Mouse (Mus musculus) ES-CJ7 (cell line): Measurements from ENCODE around the gene Pctp.

ENCODE experiments used
- DNase-seq: peaks from one replicate; pipeline ENCODE4 v3.0.0; 2011; ENCODE audit warnings: low read depth, low spot score

Pctp gene

DNA sequence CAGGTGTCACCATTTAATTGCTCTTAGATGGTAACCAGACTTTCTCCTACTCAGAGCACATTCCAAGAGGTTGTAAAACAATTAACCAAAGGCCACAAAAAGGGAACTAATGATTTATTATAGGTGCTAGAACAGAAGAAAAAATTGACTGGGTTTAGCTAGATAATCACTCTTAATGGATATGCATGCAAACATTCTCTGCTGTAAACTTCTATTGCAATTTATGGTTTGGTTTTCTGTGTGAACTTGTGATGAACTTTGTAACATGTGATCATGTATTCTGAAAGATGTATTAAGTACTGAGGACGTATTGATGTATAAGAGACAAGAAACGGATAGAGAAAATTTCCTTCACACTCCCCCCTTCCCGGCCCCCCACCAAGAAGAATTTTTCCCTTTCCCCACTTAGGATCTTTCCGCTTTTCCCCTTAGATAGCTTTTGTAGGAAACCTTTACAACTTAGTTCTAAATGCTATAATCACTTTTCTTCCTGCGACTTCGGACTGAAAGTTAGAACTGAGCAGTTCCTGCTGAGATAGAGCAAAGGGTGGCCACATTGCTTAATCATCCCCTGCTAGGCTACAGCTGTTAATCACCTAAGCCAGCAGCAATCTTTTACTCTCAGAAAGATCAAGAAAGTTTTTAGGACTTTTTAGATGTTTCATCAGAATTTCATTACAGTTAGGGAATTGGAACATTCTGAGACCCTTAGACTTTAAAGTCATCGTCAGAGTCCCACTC, 5.3 kb upstream of the Pctp start:
- DNase-seq = no peak

DNA sequence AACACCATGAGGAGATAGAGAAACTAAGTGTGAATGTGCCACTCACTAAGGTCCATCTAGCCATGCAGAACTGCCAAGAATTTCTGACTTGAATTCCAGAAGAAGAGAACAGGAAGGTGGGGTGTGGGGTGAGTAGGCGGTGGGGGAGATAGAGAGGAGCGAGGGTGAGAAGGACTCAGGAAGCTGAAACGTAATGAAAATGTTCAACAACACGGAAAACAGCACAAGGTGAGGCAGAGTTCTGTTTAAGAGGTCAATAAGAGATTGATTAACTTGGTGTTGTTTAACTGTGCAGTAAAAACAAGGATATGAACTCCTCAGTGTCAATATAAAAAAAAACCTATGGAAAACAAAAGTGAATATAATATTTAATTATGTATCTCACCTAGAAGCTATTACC, 3.4 kb upstream of the Pctp start:
- DNase-seq = no peak

DNA sequence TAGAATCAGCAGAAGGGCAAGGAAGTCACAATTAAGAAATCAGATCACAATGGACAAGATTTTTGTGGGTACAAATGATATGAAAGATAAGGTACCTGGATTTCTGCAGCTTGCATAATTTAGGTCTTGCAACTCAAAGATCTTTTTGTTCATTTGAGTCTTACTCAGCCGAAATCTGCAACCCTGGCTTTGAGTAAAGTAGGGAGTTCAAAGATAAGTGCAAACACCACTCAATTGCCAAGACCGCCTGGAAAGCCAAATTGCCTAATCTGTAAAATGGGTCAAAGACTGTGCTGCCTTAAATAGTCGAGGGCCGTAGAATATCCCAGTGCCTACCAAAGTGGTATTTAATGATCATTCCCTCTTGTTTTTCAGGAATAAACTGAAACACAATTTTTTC, 692 bp upstream of the Pctp start:
- no peak for DNase-seq

GRCm38 (mm10) chr11:90002987-90003348, 274 bp upstream of the Pctp start:
- no peak for DNase-seq

DNA sequence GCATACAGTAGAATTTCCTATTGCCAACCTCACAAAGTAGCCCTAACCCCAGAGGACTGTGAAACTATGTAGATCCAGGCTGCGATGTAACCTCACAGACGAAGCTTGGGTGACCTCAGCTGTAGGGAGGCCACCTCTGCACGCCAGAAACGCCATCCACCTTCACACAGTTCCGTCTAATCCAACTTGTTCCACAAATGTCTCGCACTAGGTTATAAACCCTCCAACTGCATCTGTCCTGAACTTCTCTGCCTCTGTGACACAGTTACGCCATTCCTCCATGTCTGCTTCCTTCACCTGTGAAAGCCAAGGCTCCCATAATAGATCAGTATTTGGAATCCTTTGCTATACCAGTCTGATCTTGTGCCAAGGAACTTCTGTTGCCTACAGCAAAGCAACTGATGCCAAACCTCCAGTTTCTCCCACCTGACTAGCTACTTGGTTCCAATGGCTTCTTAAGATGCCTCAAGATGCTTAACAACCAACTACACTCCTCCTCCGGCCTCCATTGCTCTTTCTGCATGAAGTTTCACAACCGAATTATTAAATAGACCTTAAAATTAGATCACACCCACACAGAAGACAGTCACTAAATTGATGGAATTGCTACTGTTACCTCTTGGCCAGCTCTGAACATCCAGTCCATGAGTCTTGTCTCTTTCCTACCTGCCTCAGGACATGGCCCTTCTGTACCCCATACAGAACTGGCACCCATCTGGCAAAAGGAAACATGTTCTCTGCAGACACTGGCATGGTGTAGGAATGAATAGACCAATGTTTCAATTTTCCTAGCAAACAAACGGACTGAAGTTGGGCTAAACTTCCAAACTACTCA, 1.1 kb downstream of the Pctp start:
- no peak for DNase-seq

DNA sequence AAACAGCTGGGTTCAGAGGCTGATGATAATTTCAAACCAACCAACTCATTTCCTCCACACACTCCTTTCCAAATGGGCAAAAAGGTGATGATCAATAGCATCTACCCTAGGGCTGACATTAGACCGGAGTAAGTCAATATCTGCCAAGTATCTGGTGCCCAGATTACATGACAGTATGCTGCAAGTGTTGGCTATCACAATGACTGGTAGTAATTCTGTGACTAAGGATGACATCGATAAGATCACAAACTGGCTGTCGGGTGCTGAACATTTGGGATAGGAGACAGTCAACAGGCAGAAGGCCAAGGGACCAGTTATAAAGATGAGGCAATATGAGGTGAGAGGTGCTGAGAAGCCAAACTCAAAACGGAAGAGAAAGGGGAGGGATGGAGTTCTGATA, 2.0 kb downstream of the Pctp start:
- no peak for DNase-seq

DNA sequence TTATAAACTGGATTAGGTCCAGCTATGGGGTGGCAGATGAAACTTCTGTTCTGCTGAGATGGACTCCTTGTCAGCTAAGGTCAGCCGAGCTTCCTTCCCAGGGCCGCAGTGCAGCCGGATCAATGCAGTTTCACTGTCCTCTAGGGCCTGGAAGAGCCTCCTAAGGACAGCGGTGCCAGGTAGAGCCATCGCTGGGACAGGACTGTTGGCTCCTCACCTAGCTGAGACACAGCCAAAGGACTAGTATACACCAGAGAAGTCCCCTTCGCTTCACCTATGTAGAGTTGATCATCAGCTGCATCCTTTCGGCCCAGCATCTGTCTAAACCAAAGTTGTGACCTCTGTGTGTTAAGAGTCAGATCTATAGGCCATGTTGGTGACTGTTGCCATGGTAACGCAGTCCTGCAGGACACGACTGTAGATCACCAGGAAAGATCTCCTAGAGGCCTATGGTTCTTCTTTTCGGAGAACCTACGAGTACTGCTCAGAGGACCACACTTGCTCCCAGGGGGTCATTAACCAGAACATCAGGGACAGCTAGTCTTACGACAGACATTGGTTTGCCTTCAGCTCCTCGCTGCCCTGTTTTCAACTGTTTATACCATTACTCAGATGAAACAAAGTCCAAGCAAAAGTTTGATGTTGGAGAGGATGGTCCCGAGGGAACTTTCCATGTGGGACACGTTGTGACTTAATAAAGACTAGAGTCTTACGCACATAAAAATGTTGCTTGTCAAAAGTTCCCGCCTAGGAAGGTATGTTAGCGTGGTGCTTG, 3.5 kb downstream of the Pctp start:
- no peak for DNase-seq

- no peak for DNase-seq
Measured at GRCm38 (mm10) chr11:89996856-89997255, 5.8 kb downstream of the Pctp start.

- DNase-seq = no peak
Measured at GRCm38 (mm10) chr11:89996406-89996805, 6.3 kb downstream of the Pctp start.

DNA sequence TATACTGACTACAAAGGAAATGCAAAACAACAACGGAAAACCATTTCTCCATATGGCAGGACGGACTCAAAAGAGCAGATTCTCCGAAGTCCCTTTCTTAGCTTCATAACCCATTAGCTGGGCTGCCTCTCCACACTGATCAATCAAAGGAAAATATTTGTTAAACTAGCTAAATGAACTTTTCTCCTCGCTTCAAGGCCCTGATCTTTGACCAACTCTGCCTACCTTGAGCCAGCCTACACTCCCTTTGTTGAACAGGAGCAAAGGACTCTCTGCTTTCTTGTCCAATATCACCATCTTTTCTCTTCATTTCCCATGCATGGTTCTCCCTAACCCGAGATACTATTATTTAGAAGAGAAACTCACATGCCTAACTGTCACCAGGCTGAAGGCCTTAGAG, 7.1 kb downstream of the Pctp start:
- DNase-seq = no peak

DNA sequence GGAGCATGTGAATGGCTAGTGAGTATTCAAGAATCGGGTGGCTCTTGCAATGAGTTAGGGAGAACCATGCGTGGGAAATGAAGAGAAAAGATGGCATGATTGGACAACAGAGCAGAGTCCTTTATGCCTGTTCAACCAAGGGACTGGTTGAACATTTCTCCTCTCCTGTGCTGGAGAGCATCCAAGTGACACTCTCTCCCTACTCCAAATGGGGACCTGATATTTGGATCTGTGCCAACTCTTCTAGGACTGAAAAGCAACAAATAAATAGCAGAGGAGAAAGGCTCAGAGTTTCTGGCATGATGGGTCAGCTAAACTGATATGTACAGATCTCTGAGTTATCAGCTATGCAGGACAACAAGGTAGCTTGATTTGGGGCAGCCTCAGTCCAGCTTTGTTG, 8.0 kb downstream of the Pctp start:
- DNase-seq = no peak

- no peak for DNase-seq
Measured at GRCm38 (mm10) chr11:89991661-89992060, 11.0 kb downstream of the Pctp start.

DNA sequence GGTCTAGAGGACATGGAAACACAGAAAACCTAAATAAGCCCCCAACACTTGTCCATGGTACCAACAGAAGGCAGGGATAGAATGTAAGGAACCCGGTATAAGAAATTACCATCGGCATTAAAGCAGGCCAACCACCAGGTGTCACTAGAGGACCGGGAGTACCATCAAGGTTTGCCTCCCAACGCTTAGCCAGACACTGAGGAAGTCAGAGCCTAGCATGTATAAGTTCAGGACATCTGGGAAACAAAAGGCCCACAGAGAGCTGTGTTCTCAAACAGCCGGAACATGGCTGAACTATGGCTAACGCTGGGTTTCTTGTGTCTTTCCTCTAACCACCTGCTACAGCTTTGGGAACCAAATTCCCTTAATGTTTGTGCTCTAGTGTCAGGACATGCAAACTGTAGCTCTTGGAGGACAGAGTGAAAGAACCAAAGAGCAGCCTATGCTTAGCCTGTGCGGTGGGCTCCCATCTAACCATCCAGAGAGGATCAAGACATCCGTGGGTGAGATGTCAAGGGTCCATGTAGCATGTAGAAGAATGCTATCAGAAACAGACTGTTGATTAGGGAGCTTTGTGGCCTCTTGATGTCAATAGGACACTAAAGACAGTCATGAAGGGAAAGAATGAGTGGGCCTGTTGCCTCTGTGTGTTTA, 13.6 kb downstream of the Pctp start:
- DNase-seq = peak; percentile 59

DNA sequence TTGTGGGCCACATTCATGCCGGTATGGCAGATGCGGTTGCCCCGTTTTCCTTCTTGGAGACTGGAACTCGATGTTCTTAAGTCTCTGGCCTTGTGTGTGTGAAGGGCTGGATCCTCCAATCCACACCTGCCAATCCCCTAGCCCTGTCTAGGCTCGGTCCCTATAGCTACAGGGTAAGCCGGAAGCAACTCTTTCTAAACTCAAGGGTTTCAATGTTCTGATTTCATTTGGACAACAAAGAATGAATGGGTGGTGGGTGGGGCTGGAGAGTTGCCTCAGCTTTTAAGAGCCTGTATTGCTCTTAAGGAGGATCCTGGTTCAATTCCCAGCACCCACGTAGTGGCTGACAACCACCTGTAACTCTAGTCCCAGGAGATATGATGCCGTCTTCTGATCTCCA, 16.2 kb downstream of the Pctp start:
- DNase-seq = peak; percentile 28

GRCm38 (mm10) chr11:89985200-89986187, 17.2 kb downstream of the Pctp start:
- no peak for DNase-seq

DNA sequence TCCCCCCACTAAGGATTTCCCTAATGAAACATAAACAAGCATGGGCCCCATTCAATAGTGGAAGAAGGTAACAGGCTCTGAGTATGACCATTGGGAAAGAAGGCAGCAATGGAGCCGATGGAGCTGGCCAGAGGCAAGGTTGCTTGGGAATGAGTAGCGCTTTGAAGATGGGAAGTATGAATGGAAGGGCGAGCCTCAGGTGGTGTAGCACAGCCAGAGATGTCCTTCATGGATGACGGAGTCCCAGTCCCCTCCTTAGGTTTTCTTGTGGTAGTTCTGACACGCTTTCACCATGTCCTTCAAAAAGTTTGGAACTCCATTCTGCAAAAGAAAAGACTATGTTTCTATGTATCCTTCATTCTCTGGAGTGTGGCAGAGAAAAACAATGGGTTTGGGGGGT, 18.3 kb downstream of the Pctp start:
- no peak for DNase-seq

DNA sequence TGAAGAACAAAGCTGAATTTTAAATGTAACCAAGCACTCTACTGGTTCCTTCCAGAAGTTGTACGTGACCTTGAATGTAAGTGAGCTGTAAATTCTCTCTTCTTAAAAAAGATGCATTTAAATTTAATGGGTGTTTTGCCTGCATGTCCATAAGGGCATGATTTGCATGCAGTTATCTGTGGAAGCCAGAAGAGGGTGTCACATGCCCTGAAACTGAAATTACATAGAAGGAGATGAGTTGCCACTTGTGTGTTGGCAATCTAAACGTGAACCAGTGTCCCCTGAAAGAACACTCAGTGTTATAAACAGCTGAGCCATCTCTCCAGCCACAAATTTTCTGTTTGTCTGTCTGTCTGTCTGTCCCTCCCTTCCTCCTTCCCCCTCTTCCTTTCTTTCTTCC, 19.8 kb downstream of the Pctp start:
- DNase-seq = no peak

DNA sequence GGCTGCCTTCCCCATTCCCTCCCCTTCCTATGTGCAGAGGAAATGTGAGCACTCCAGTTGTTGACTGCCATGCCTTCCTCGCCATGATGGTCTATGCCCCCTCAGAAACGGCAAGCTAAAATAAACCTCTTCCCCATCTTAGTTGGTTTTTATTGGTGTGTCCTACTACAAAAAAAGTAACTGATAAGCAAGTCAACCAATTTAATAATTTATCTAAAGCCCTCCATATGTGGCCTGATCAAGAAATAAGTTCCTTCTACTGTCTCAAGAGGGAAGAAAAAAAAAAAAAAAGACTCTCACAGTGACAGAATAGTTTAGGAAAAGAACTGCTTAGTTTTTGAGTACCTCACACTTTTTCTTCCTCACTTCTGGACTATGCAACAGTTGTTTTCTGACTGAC, 22.6 kb downstream of the Pctp start:
- DNase-seq = no peak

- DNase-seq = no peak
Measured at GRCm38 (mm10) chr11:89978914-89979818, 23.5 kb downstream of the Pctp start.

DNA sequence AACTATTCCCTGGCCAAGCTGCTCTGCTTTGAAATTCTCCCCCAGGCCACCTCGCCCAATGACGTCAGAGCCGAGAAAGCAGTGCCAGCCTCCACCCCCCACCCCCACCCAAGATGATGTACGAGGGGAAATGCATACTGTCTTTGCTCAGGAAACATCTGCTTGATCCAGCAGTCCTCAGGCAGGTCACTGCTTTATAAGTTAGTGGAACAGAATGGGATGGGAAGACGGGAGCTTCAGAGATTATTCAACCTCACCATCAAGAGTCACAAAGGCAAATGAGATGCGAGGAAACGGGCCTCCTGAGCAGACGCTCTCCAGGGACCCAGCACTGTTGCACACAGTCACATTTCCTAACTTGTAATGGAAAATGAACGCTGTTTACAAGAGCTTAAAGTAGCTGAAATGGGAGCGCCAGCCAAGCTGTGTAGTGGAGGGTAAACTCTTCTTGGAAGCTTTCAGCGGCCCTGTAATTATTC, 24.3 kb downstream of the Pctp start:
- DNase-seq = no peak
